Mouse (Mus musculus): Measurements from ENCODE around the gene Tnip2. TPM values are rescaled to one million over a fixed set of nuclear protein-coding genes. Genes with fewer than 3 reads are reported as not detected.

Tnip2 gene
- 26.2 and 29.2 TPM in 2 replicates for polyA plus RNA-seq (2015; fragmentation: Nextera tagmentation; extraction: Ambion mirVana)

DNA sequence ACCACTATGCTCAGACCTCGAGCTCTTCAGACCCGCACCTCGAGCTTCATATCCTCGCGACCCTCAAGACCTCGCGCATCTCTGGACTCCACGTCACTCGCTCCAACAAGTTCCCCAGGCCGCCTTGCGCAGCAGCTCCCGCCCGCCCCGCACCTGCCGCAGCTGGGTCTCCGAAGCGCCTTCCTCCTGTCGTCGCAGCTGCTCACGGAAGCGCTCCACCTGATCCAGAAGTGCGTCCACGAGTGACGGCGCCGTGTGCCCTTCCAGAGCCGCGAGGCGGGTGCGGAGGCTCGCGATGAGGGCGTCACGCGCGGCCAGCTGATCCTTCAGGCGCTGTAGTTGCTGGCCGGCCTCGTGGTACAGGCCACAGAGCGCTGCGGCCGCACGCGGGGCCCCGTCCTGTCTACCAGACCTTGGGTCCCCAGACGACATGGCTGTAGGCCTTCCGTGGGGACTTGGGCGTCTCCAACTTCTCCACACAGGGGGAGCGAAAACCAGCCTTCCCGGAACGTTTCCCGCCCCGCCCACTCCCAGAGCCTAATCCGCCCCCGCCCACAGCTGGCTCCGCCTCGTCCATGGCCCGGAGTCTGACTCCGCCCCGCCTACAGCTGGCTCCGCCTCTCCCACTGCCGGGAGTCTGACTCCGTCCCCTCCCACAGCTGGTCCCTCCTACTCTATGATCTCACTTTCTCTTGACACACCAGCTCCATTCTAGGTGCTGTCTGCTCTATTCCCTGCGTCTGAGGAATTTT, at the start of gene Tnip2:
Tnip2 (minus strand) TSS at position 526 of the 752 bp plus-strand sequence.
- H3K4me3 ChIP-seq, result peak within 1 kb of the TSS; percentile 80
- no peaks in the 10 kb centered on the region for H3K9me3 ChIP-seq
- no peaks in the 10 kb centered on the region for H3K27me3 ChIP-seq
- peaks cover 12% of the 10 kb centered on the region for H3K4me1 ChIP-seq
- peak; percentile 97 for ATAC-seq (ENCODE audit: insufficient number of reproducible peaks, low FRiP score, low TSS enrichment, low read depth)
- H3K4me2 ChIP-seq, result peak within 1 kb of the TSS; percentile 97
- H3K27ac ChIP-seq, result peak within 1 kb of the TSS; percentile 63; the same call in 1 of the 2 replicates
- no peaks in the 10 kb centered on the region for H3K36me3 ChIP-seq
- H3K9ac ChIP-seq, result peak within 1 kb of the TSS; percentile 79
- under 1% methylated on average over 63 of the region's 64 CpGs for WGBS

DNA sequence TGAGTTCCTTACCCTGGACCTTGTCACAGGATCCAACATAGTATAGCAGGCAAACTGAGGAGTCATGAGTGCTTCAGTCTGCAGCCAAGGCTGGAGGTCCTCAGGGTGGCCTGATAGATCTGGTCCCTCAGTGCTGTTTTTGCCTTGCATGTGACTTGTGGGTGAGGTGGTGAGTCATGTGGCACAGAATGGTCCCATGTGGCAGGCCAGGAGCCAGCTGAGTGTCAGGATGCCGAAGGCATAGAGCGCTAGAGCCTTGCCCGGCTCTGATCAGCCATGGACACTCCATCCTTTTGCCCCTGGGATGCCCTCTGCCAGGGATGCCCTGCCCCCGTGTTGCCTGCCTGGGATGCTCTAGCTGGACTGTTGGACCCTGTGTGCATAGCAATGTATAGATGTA, 38.0 kb upstream of the Tnip2 start:
- Histone ChIP-seq H3K27ac (no peak overlapping the region), H3K27me3 (no peaks in the 10 kb centered on the region), H3K36me3 (peaks cover 47% of the 10 kb centered on the region), H3K9me3 (no peaks in the 10 kb centered on the region), H3K9ac (no peak overlapping the region), H3K4me1 (peaks cover 18% of the 10 kb centered on the region), H3K4me3 (no peak overlapping the region), H3K4me2 (no peak overlapping the region)
- WGBS, result 86% methylated on average over 4 of the region's 4 CpGs
- no peak for ATAC-seq (ENCODE audit: insufficient number of reproducible peaks, low FRiP score, low TSS enrichment, low read depth)

DNA sequence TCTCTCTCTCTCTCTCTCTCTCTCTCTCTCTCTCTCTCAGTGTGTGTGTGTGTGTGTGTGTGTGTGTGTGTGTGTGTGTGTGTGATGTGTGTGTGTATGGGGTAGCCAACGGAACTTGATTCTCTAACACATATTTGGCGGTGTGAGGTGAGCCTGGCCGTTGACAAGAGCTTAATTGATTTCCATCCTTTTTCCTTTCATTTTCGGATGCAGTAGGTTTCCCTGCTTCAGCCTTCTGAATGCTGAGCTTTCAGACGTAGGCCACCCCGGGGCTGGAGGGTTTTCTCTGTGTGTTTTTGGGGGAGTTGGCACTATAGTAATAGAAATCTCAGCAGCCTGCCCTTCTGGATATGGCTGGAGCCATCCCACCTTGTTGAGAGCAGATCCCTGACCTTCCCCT, 36.5 kb upstream of the Tnip2 start:
- Histone ChIP-seq H3K9ac (peak overlapping the region; percentile 81; the same call in 1 of the 2 replicates), H3K4me1 (peaks cover 18% of the 10 kb centered on the region), H3K27ac (no peak overlapping the region), H3K4me2 (peak overlapping the region; percentile 77), H3K27me3 (no peaks in the 10 kb centered on the region), H3K4me3 (peak overlapping the region; percentile 90), H3K9me3 (no peaks in the 10 kb centered on the region), H3K36me3 (peaks cover 31% of the 10 kb centered on the region)
- ATAC-seq (ENCODE audit: insufficient number of reproducible peaks, low FRiP score, low TSS enrichment, low read depth), result no peak
- 7% methylated on average over 6 of the region's 6 CpGs for WGBS

DNA sequence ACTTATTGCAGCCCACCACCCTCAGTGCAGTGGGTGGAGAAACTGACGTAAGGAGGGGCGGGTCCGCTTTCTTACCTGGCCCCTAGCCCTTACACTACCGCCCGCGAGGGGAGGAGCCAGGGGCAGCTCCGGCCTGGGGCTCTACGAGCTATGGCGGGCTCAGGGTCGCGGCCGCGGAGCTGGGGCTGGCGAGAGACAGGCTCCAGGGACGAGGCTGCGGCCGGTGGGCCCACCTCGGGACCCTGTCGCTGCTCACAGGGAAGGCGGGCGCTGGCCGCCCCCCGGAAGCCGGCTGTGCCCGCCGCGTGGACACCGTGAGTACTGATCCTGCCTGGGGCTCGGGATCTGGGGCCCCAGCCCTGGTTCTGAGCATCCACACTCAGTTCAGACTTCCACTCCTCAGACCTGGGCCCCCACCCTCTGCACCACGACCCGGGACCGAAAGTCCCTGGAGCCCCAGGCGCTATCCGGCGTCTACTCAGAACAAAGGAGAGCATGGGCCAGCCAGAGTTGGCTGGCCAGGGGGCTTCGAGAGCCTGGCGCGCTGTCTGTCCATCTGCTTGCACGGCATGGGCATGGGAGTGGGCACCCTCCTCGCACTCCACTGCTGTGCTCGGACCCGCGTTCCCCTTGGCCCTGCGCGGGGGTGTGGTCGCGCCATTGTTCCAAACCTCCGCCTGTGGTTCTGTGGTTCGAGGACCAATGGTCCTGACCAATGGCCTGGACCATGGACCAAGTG, 35.9 kb upstream of the Tnip2 start:
- Histone ChIP-seq H3K9me3 (no peaks in the 10 kb centered on the region), H3K4me3 (peak overlapping the region; percentile 90), H3K27me3 (no peaks in the 10 kb centered on the region), H3K4me2 (peak overlapping the region; percentile 77), H3K4me1 (peaks cover 18% of the 10 kb centered on the region), H3K9ac (peak overlapping the region; percentile 81), H3K36me3 (peaks cover 25% of the 10 kb centered on the region), H3K27ac (peak overlapping the region; percentile 68)
- WGBS, result under 1% methylated on average over 49 of the region's 49 CpGs
- peak; percentile 81 for ATAC-seq (ENCODE audit: insufficient number of reproducible peaks, low FRiP score, low TSS enrichment, low read depth)

DNA sequence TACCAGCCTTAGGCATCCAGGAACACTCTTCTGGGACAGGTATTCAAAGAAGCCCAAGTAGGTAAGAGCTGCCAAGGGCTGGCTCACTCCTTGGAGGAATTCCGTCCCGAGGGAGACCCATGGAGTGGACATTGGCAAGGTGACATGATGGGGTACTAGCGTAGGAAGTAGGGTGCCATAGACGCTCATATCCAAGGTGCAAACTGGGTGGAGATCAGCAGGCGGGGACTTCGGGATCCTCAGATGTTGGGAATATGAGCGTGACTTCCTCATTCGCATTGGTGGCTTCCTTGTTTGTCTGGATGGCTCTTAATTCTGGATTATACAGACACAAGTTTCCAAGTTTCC, 35.3 kb upstream of the Tnip2 start:
- peak overlapping the region; percentile 68; the same call in 1 of the 2 replicates for H3K27ac ChIP-seq
- H3K36me3 ChIP-seq, result peaks cover 21% of the 10 kb centered on the region
- no peaks in the 10 kb centered on the region for H3K9me3 ChIP-seq
- H3K4me3 ChIP-seq, result peak overlapping the region; percentile 90
- peaks cover 18% of the 10 kb centered on the region for H3K4me1 ChIP-seq
- no peaks in the 10 kb centered on the region for H3K27me3 ChIP-seq
- peak overlapping the region; percentile 77 for H3K4me2 ChIP-seq
- ATAC-seq (ENCODE audit: insufficient number of reproducible peaks, low FRiP score, low TSS enrichment, low read depth), result no peak
- H3K9ac ChIP-seq, result no peak overlapping the region
- WGBS, result 23% methylated on average over 8 of the region's 8 CpGs

DNA sequence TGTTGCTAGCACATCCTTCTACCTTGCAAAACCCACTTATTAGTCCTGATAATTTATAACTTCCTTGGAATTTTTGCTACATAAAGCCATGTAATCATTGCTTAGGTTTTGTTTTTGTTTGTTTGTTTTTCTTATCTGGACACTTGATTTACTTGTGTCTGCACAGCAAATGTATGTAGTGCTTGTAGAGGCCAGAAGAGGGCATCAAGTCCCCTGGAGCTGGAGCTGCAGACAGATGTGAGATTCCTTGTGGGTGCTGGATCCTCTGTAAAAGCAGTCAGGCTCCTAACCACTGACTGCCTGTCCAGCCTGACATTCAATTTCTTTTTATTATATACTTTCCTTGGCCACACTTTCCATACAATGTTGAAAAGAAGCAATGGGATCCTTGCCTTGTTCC, 33.6 kb upstream of the Tnip2 start:
- Histone ChIP-seq H3K9me3 (no peaks in the 10 kb centered on the region), H3K4me1 (peaks cover 20% of the 10 kb centered on the region), H3K36me3 (peaks cover 11% of the 10 kb centered on the region), H3K27ac (no peak overlapping the region), H3K27me3 (no peaks in the 10 kb centered on the region), H3K4me2 (no peak overlapping the region), H3K4me3 (no peak overlapping the region), H3K9ac (no peak overlapping the region)
- ATAC-seq (ENCODE audit: insufficient number of reproducible peaks, low FRiP score, low TSS enrichment, low read depth), result no peak

DNA sequence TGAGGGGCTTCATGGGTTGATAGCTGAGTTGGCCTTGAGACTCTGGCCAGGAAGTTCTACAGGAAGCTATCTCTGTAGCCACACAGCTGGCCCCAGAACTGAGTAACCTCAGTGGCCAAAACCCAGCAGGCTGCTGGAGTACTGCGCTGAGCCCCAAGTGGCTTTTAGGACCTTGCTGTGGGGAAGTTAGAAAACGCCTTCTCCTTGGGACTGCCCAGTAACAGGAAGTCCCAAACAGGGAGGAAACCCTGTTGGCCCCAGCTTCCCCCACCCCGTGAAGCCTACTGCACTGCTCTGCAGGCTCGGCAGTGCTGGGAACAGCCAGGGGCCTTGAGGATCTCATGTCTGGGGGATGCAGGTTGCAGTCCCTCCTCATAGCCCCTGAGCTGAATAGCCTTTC, 29.3 kb upstream of the Tnip2 start:
- H3K4me3 ChIP-seq, result no peak overlapping the region
- H3K9me3 ChIP-seq, result no peaks in the 10 kb centered on the region
- H3K4me1 ChIP-seq, result 0 out of 2 replicates have a peak, but pooled peaks cover 5% of the 10 kb centered on the region
- no peak for ATAC-seq (ENCODE audit: insufficient number of reproducible peaks, low FRiP score, low TSS enrichment, low read depth)
- H3K27ac ChIP-seq, result no peak overlapping the region
- no peak overlapping the region for H3K9ac ChIP-seq
- no peaks in the 10 kb centered on the region for H3K27me3 ChIP-seq
- no peaks in the 10 kb centered on the region for H3K36me3 ChIP-seq
- WGBS, result 53% methylated on average over 4 of the region's 4 CpGs
- no peak overlapping the region for H3K4me2 ChIP-seq

DNA sequence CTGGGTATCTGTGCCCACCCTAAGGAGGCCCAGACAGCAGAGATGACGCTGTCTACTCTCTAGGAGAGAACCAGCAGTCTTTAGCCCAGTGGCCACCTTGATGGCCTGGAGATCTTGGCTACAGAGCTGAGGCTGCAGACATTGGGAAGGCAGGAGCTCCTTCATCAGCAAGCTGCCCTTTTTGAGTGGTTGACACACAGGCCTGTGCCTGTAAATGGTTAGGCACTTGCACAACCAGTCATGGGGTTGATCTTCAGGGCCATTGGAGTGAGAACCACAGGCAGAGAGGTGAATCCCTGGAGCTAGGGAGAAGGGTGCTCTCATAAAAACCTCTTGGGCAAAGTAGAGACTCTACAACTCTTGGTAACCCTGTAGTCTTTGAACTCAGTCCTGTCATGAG, 28.4 kb upstream of the Tnip2 start:
- H3K27me3 ChIP-seq, result no peaks in the 10 kb centered on the region
- 0 out of 2 replicates have a peak, but pooled peaks cover 6% of the 10 kb centered on the region for H3K4me1 ChIP-seq
- H3K36me3 ChIP-seq, result no peaks in the 10 kb centered on the region
- WGBS, result 64% methylated on average over 1 of the region's 1 CpGs
- no peak overlapping the region for H3K27ac ChIP-seq
- ATAC-seq (ENCODE audit: insufficient number of reproducible peaks, low FRiP score, low TSS enrichment, low read depth), result no peak
- H3K9me3 ChIP-seq, result no peaks in the 10 kb centered on the region
- H3K4me3 ChIP-seq, result no peak overlapping the region
- no peak overlapping the region for H3K9ac ChIP-seq
- H3K4me2 ChIP-seq, result no peak overlapping the region

DNA sequence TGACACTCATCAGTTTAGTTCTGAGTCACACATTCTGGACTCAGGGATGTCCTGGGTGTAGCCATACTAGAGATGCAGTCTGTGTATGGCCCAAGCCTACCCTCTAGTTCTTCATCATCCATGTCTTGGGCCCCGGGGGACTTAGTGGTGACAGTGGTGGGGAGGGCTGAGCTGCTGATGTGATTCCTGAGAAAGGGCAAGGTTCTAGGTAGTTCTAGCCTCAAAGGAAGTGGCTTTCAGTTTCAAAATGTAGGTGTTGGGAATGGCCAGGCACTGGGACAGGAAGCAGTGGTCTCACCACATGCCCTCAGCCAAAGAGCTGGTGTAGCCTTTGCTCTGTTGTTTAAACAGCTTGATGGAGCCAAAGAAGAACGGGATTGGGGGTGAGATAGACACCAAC, 25.3 kb upstream of the Tnip2 start:
- Histone ChIP-seq H3K36me3 (no peaks in the 10 kb centered on the region), H3K27ac (no peak overlapping the region), H3K4me1 (0 out of 2 replicates have a peak, but pooled peaks cover 6% of the 10 kb centered on the region), H3K27me3 (no peaks in the 10 kb centered on the region), H3K9ac (no peak overlapping the region), H3K4me2 (no peak overlapping the region), H3K9me3 (no peaks in the 10 kb centered on the region), H3K4me3 (no peak overlapping the region)
- WGBS, result 81% methylated on average over 2 of the region's 2 CpGs
- ATAC-seq (ENCODE audit: insufficient number of reproducible peaks, low FRiP score, low TSS enrichment, low read depth), result no peak

DNA sequence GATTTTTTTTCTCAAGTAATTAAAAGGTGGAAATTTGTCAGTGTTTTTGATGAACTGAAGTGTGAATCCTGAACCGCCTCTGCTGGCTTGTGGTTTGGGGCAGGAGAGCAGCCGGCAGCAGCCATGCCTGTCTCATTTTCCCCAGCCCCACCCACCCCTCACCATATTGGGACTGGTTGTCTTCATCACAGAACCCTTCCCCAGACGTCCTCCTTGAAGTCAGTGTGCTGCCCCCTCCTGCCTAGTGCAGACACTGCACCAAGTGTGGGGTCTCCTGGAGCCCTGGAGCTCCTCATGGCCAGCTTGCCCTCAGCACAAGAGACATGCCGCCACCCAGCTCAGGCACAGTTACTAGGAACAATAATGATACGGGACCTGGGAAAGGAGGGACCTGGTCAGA, 24.7 kb upstream of the Tnip2 start:
- no peaks in the 10 kb centered on the region for H3K9me3 ChIP-seq
- H3K36me3 ChIP-seq, result no peaks in the 10 kb centered on the region
- no peak overlapping the region for H3K4me2 ChIP-seq
- no peak overlapping the region for H3K27ac ChIP-seq
- ATAC-seq (ENCODE audit: insufficient number of reproducible peaks, low FRiP score, low TSS enrichment, low read depth), result no peak
- H3K4me3 ChIP-seq, result no peak overlapping the region
- 33% methylated on average over 5 of the region's 5 CpGs for WGBS
- H3K27me3 ChIP-seq, result no peaks in the 10 kb centered on the region
- H3K4me1 ChIP-seq, result 0 out of 2 replicates have a peak, but pooled peaks cover 6% of the 10 kb centered on the region
- H3K9ac ChIP-seq, result no peak overlapping the region

DNA sequence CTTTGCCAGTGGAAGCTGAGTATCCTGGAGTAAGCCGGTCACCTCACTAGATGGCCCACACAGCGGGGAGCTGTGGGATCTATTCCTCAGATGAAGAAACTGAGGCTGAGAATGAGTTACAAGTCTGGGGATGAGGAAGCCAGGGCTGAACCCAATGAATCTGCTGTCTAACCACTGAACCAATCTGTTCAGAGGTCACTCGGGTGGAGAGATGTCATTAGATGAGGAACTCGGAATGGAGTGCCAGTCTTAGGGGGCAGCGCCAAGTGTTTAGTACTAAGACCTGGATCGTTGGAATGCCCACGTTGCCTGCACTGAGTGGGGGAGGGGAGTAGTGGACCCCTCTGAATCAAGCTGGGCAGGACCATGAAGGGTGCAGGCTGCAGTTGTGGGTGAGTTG, 24.3 kb upstream of the Tnip2 start:
- Histone ChIP-seq H3K9me3 (no peaks in the 10 kb centered on the region), H3K36me3 (no peaks in the 10 kb centered on the region), H3K9ac (no peak overlapping the region), H3K4me3 (no peak overlapping the region), H3K27me3 (no peaks in the 10 kb centered on the region), H3K4me1 (0 out of 2 replicates have a peak, but pooled peaks cover 4% of the 10 kb centered on the region), H3K4me2 (no peak overlapping the region), H3K27ac (no peak overlapping the region)
- ATAC-seq (ENCODE audit: insufficient number of reproducible peaks, low FRiP score, low TSS enrichment, low read depth), result no peak
- 70% methylated on average over 7 of the region's 7 CpGs for WGBS

DNA sequence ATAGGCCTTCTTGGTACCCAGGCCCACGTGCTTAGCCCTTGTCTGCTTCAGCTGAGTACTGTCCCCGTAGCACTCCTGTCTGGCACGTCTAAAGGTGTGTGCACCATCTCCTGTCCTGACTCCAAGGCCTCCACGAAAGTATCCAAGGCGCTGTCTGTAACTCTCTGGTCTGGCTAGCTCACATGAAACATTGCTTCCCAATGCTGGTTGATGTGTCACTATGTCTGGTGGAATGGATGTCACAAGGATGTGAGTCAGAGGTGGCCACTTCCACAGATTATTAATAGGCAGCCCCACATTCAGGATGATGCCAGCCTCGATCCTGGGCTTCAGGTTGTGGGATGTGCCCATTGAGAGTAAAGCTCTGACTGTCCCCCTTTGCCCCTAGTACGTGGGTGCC, 22.0 kb upstream of the Tnip2 start:
- H3K4me3 ChIP-seq, result no peak overlapping the region
- H3K9me3 ChIP-seq, result no peaks in the 10 kb centered on the region
- no peak overlapping the region for H3K4me2 ChIP-seq
- no peak overlapping the region for H3K27ac ChIP-seq
- WGBS, result 84% methylated on average over 7 of the region's 7 CpGs
- H3K27me3 ChIP-seq, result no peaks in the 10 kb centered on the region
- ATAC-seq (ENCODE audit: insufficient number of reproducible peaks, low FRiP score, low TSS enrichment, low read depth), result no peak
- no peak overlapping the region for H3K9ac ChIP-seq
- no peaks in the 10 kb centered on the region for H3K36me3 ChIP-seq
- peaks cover 5% of the 10 kb centered on the region; the same call in 1 of the 2 replicates for H3K4me1 ChIP-seq
